In genomic region chr14:118089215-118089805, GRCm38 (mm10) we compare ENCODE assay signal across 7 mouse cellular contexts. TPM values are rescaled to one million over a fixed set of nuclear protein-coding genes. Genes with fewer than 3 reads are reported as not detected.
DNase-seq lines count a peak whose midpoint lies in the region; ATAC-seq lines count a peak whose summit lies in the region.

No protein-coding gene starts in this region.

- ATAC-seq in granulocyte monocyte progenitor cell, adult 5-6 weeks (replicated peaks; ENCODE audit: poor library complexity, severe bottlenecking), result peak; percentile 66
- ATAC-seq in midbrain, embryonic 13.5 days, result peak; percentile 79

- H3K27ac ChIP-seq in embryonic facial prominence, embryonic 10.5 days (replicated peaks), result peak overlapping the region; percentile 75
- peak overlapping the region; percentile 73 for H3K27ac ChIP-seq in limb, embryonic 10.5 days
- H3K27ac ChIP-seq in midbrain, embryonic 13.5 days, result no peak overlapping the region; the same call in 1 of the 2 replicates

- peaks cover 36% of the 10 kb centered on the region; the same call in 1 of the 2 replicates for H3K27me3 ChIP-seq in embryonic facial prominence, embryonic 10.5 days (replicated peaks; ENCODE audit: low read depth, poor library complexity, severe bottlenecking)
- H3K27me3 ChIP-seq in limb, embryonic 10.5 days (ENCODE audit: low read depth, poor library complexity, severe bottlenecking), result peaks cover 30% of the 10 kb centered on the region; the same call in 1 of the 2 replicates
- no peaks in the 10 kb centered on the region for H3K27me3 ChIP-seq in midbrain, embryonic 13.5 days

- H3K4me2 ChIP-seq in midbrain, embryonic 13.5 days (replicated peaks), result peak overlapping the region; percentile 72

- H3K36me3 ChIP-seq in embryonic facial prominence, embryonic 10.5 days (replicated peaks), result no peaks in the 10 kb centered on the region
- H3K36me3 ChIP-seq in limb, embryonic 10.5 days, result no peaks in the 10 kb centered on the region
- H3K36me3 ChIP-seq in midbrain, embryonic 13.5 days, result no peaks in the 10 kb centered on the region

- peak overlapping the region; percentile 59 for H3K9ac ChIP-seq in midbrain, embryonic 13.5 days (replicated peaks)

- peaks cover 24% of the 10 kb centered on the region for H3K4me1 ChIP-seq in embryonic facial prominence, embryonic 10.5 days
- H3K4me1 ChIP-seq in limb, embryonic 10.5 days, result 0 out of 2 replicates have a peak, but pooled peaks cover 5% of the 10 kb centered on the region
- H3K4me1 ChIP-seq in midbrain, embryonic 13.5 days (replicated peaks), result peaks cover 15% of the 10 kb centered on the region; the same call in 1 of the 2 replicates

- WGBS in embryonic facial prominence, embryonic 10.5 days, result under 1% methylated on average over 44 of the region's 44 CpGs
- WGBS in limb, embryonic 10.5 days, result under 1% methylated on average over 44 of the region's 44 CpGs
- 1% methylated on average over 44 of the region's 44 CpGs for WGBS in midbrain, embryonic 13.5 days

- peak overlapping the region; percentile 82 for H3K4me3 ChIP-seq in embryonic facial prominence, embryonic 10.5 days
- H3K4me3 ChIP-seq in limb, embryonic 10.5 days, result peak overlapping the region; percentile 69
- peak overlapping the region; percentile 64 for H3K4me3 ChIP-seq in midbrain, embryonic 13.5 days (replicated peaks)

- no peaks in the 10 kb centered on the region for H3K9me3 ChIP-seq in embryonic facial prominence, embryonic 10.5 days
- no peaks in the 10 kb centered on the region for H3K9me3 ChIP-seq in limb, embryonic 10.5 days (replicated peaks)
- no peaks in the 10 kb centered on the region for H3K9me3 ChIP-seq in midbrain, embryonic 13.5 days

- peak; percentile 96 for DNase-seq in adrenal gland, postnatal 10 days
- DNase-seq in embryonic facial prominence, embryonic 10.5 days (ENCODE audit: low spot score), result peak; percentile 92
- DNase-seq in kidney, adult 11 months, result peak; percentile 89
- DNase-seq in limb, embryonic 10.5 days (ENCODE audit: low spot score), result peak; percentile 92
- peak; percentile 79 for DNase-seq in spleen, adult 12 weeks (ENCODE audit: low spot score)

RNA-seq across cellular contexts. Expression of gene Dct, which starts 37.3 kb away (rescaled TPM):
- total RNA-seq in adrenal gland, postnatal 10 days (2021), result not detected
- 4.3 and 5.7 TPM in 2 replicates for polyA plus RNA-seq in embryonic facial prominence, embryonic 10.5 days (2016; fragmentation: Nextera tagmentation; extraction: Ambion mirVana)
- total RNA-seq in granulocyte monocyte progenitor cell, adult 5-6 weeks (2014; fragmentation: Nextera tagmentation), result not detected in 2 replicates
- total RNA-seq in granulocyte monocyte progenitor cell, adult 5-6 weeks (2017), result not detected in 2 replicates
- polyA plus RNA-seq in limb, embryonic 10.5 days (2016; fragmentation: Nextera tagmentation; extraction: Ambion mirVana), result 1.6 and 2.2 TPM in 2 replicates
- 1.2 and 1.4 TPM in 2 replicates for polyA plus RNA-seq in midbrain, embryonic 13.5 days (2015; fragmentation: Nextera tagmentation; extraction: Ambion mirVana)

RNA-seq across cellular contexts. Expression of gene Tgds, which starts 43.2 kb away (rescaled TPM):
- 10 to 100 TPM; 19.6 to 23.3 TPM for total RNA-seq in adrenal gland, postnatal 10 days (2021)
- 32.3 and 32.8 TPM in 2 replicates for polyA plus RNA-seq in embryonic facial prominence, embryonic 10.5 days (2016; fragmentation: Nextera tagmentation; extraction: Ambion mirVana)
- 14.2 and 34.4 TPM in 2 replicates for total RNA-seq in granulocyte monocyte progenitor cell, adult 5-6 weeks (2014; fragmentation: Nextera tagmentation)
- total RNA-seq in granulocyte monocyte progenitor cell, adult 5-6 weeks (2017), result 18.0 and 31.4 TPM in 2 replicates
- 32.5 and 36.0 TPM in 2 replicates for polyA plus RNA-seq in limb, embryonic 10.5 days (2016; fragmentation: Nextera tagmentation; extraction: Ambion mirVana)
- polyA plus RNA-seq in midbrain, embryonic 13.5 days (2015; fragmentation: Nextera tagmentation; extraction: Ambion mirVana), result 20.8 and 21.0 TPM in 2 replicates

RNA-seq across cellular contexts. Expression of gene Gpr180, which starts 47.6 kb away (rescaled TPM):
- 10 to 100 TPM; 26.6 to 27.0 TPM for total RNA-seq in adrenal gland, postnatal 10 days (2021)
- 40.9 and 44.6 TPM in 2 replicates for polyA plus RNA-seq in embryonic facial prominence, embryonic 10.5 days (2016; fragmentation: Nextera tagmentation; extraction: Ambion mirVana)
- 15.0 and 29.7 TPM in 2 replicates for total RNA-seq in granulocyte monocyte progenitor cell, adult 5-6 weeks (2014; fragmentation: Nextera tagmentation)
- 10.3 and 12.7 TPM in 2 replicates for total RNA-seq in granulocyte monocyte progenitor cell, adult 5-6 weeks (2017)
- 43.0 and 49.6 TPM in 2 replicates for polyA plus RNA-seq in limb, embryonic 10.5 days (2016; fragmentation: Nextera tagmentation; extraction: Ambion mirVana)
- 33.4 and 34.6 TPM in 2 replicates for polyA plus RNA-seq in midbrain, embryonic 13.5 days (2015; fragmentation: Nextera tagmentation; extraction: Ambion mirVana)
